Mouse (Mus musculus) CD4-positive helper T cell, adult 2 months (primary cell): ENCODE measurements around the gene Dnm2.

Experiments used
- DNase-seq: peaks from one replicate; pipeline ENCODE4 v3.0.0-alpha.2; 2012; ENCODE audit warnings: low read depth, missing footprints, low spot score

Dnm2 gene

GRCm38 (mm10) chr9:21428178-21428577, 3.5 kb downstream of the Dnm2 start:
- DNase-seq: no peak

DNA sequence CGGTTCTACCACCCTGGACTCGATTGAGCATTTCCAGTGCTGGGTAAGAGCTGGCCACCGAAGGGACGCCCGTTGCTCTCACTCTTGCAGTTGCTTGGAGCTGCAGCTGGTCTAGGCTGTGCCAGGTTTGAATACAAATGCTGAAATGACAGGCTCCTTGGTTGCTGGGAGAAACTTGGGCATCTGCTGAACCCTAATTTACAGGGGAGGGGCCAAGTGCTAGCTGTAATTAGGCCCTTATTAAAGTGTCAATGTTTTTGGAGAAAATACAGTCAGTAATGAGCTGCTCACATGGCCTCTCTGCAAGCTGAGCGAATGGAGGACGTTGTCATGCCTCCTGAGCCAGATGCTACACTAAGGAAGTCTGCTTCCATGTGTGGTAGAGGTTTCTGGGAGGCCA, 6.0 kb downstream of the Dnm2 start:
- DNase-seq: no peak

GRCm38 (mm10) chr9:21432066-21432465, 7.4 kb downstream of the Dnm2 start:
- no peak for DNase-seq

DNA sequence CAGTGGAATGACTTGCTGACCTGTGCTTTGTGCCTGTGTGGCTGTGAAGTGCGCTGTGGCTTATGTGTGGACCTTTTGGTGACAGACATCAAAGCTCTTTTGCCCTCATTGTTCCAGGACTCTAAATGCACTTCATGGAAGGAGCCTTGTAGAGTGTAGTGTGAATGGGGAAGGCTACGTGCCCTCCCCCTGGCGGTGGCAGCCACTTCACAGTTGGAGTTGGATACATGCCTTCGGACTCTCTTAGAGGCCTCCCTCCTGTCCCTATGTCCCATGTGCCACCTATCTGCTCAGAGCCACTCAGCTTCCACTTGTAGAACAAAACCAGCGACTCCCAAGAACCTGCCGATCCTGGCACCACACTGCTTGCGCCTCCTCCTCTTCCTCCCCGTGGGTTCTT, 9.1 kb downstream of the Dnm2 start:
- no peak for DNase-seq

DNA sequence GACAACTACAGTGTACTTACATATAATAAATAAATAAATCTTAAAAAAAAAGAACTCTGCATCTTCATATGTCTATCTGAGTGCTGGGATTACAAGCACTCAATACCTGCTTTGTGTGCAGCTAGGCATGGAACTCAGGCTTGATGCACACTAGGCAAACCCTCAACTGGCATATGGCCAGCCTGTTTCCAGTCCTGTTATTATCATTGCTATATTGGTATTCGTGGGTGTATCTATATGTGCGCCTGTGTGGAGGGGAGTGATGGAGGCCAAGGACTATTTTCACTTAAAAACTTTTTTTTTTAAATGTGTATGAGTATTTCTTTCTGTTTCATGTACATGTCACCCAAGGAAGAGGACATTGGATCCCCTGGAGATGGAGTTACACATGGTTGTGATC, 9.7 kb downstream of the Dnm2 start:
- DNase-seq: no peak

GRCm38 (mm10) chr9:21435777-21436635, 11.3 kb downstream of the Dnm2 start:
- peak; percentile 93 for DNase-seq

- DNase-seq: no peak
These were observed 12.9 kb downstream of the Dnm2 start for GRCm38 (mm10) chr9:21437577-21437976.

DNA sequence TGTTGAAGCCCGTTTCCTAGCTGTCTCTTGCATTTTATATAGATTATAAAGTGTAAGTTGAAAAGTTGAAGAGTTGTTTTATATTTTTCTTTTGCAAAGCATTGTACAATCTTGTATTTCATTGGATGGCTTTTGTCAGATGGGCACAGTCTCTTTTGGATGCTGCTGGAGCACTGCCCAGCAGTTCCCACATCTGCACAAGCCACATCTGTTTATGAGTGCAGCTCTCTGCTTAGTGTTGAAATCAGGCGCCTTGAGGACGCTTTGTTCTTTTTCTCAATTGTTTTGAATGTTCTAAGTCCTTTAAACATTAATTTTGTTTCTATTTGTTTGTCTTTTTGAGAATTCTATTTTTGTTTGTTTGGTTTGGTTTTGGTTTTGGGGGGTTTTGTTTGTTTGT, 13.5 kb downstream of the Dnm2 start:
- DNase-seq: no peak

DNA sequence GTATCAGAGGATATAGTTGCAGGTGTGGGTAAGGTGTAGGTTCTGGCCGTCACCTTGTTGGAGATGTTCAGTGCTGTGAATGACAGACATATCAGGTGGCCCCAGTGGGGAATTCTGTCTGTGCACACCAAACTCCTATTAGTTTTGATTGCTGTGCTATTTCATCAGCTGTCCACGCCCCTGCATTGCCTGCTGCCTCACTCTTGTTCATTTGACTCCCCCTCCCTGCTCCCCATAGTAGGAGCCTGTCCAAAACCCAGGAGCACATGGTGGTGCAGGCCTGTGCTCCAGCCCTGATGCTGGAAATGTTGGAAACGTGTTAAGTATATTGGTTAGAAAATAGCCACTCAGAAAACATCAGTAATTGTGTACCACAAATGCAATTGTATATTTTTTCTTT, 14.7 kb downstream of the Dnm2 start:
- DNase-seq: no peak

DNA sequence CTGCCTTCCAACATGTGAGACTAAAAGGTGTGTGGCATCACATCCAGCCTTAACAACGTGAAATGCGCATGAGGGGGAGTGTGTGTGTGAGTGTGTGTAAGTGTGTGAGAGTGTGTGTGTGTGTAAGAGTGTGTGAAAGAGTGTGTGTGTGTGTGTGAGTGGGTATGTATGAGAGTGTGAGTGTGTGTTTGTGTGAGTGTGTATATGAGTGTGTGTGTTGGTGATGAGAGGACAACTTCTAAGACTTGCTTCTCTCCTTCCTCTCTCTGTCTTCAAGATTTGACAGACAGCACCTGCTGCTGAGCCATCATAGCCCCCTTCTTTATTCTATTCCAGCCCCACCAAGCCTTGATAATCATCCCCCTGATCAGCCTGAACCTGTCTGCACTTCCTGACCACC, 15.2 kb downstream of the Dnm2 start:
- DNase-seq: no peak

DNA sequence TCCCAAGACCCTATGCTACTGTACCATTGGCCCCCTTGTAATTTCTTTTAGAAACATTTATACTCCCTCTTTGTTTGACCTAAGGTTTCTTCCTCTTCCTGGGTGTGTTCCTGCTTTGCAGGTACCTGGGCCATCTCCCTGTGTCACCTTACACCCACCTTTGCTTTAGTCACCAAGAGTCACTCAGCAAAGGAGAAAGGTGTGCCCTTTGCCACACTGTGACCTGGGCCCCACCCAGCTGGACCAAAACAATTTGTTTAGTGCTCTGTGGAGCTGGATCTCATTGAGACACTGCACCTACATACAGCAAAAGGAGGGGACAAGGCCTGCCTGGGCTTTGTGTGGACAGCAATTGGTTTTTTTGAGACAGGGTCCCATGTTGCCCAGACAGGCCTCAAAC, 15.7 kb downstream of the Dnm2 start:
- DNase-seq: no peak

DNA sequence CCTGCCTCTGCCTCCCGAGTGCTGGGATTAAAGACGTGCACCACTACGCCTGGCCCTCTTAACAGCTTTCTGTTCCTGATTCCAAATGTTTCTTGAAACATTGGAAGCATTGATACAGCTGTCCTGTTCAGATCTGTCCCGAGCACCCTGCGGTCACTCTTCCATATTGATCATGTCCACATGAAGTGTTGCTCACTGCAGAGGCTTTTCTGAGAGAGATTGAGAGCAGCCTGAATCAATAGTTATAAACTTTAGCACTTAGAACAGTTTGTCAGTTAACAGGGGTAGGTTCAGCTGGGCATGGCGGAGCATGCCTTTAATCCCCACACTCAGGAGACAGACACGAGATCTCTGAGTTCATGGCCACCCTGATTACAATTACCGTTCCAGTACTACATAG, 19.1 kb downstream of the Dnm2 start:
- DNase-seq: no peak

- DNase-seq: no peak
These were observed 19.9 kb downstream of the Dnm2 start for GRCm38 (mm10) chr9:21444574-21444973.

DNA sequence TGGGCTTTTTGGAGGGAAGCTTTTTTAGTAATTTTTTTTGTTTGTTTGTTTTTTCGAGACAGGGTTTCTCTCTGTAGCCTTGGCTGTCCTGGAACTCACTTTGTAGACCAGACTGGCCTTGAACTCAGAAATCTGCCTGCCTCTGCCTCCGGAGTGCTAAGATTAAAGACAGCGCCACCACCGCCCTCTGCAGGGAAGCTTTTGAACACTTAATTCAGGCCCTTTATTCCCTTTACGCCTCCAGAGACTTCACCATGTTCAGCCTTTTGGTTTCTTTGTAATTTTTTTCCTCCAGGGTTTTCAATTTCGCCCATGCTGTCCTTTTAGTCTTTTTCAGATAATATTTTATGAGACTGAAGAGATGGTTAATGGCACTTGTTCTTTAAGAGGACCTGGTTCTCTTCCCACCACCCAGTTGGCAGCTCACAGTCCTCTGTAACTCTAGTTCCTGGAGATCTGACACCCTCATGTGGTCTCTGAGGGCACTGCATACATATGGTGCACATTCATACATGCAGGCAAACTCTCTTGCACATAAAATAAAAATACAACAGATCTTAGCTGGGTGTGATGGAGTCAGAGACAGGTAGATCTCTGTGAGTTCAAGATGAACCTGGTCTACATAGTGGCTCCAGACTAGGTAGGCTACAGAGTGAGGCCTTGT, 20.5 kb downstream of the Dnm2 start:
- DNase-seq: no peak

- DNase-seq: no peak
These were observed 23.1 kb downstream of the Dnm2 start for GRCm38 (mm10) chr9:21447778-21448177.

- DNase-seq: peak; percentile 81
These were observed 25.0 kb downstream of the Dnm2 start for GRCm38 (mm10) chr9:21449710-21450109.

- peak; percentile 38 for DNase-seq
These were observed 25.6 kb downstream of the Dnm2 start for GRCm38 (mm10) chr9:21450270-21450669.

GRCm38 (mm10) chr9:21451391-21451790, 26.7 kb downstream of the Dnm2 start:
- no peak for DNase-seq

DNA sequence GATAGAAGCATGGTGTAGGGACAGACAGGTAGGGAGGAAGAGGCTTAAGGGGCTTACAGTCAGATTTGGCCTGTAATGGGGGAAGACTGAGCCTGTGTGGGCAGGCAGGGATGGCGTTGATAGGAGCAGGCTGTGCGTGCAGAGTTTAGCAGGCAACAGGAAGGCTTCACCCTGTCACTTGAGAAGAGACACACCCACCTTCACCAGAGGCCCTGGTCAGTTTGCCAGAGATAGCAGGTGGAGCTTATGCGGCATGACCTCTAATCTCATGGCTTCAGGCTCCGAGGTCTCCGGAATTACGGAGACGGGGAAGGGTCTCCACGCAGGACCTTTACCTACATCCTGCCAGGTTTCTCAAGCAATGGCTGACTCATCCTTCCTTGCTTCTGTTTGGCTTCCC, 27.2 kb downstream of the Dnm2 start:
- no peak for DNase-seq

DNA sequence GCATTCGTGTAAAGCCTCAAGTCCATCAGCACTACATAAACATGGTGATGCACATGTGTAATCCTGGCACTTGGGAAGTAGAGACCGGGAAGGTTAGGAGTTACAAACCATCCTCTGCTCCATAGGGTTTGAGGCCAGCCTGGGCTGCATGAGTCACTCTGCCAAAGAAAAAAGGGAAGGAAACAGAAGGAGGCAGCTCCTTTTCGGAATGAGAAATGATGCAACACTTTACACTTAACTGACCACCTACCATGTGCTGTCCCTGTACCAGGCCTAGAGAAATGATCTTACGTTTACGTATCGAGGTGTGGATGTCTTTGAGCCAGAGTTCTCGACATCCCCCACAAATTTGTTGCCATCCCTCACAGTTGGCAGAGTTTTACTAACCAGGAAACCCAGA, 28.3 kb downstream of the Dnm2 start:
- DNase-seq: no peak

GRCm38 (mm10) chr9:21453459-21453858, 28.8 kb downstream of the Dnm2 start:
- no peak for DNase-seq

- no peak for DNase-seq
These were observed 29.8 kb downstream of the Dnm2 start for GRCm38 (mm10) chr9:21454556-21454955.

DNA sequence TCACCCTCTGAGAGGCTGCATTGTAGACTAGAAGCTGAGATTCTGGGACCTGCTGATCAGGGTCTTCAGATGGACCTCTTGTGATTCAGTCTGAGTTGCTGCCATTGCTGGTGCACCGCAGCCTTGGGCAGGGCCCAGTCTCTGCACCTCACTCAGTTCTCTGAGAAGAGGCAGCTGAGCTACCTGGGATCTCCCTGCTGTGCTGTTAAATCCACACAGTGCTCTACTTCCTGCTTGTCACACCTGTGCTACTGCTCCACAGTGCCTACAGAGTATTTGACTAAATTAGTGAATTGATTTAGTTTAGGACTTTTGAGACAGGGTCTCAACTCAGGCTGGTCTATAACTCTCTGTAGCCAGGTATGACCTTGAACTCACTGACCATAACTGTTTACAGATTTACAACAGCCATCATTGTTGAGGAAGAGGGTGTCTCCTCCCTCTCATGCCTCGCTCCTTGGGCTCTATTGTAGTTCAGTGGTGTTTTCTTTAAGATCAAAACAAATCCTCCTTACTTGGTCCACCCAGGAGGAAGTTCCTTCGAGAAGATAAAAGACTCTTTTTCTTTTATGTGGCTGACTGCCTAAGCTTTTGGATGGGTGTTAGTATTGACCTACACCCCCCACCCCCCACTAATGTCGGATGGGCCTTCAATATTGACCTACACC, 30.5 kb downstream of the Dnm2 start:
- DNase-seq: no peak
